Mouse (Mus musculus): Measurements from ENCODE around the gene Prkce.

Gene Prkce

GRCm38 (mm10) chr17:86535096-86535495, 367.5 kb downstream of the Prkce start:
- in situ Hi-C loops (cut with MseI, MboI): loop anchor here in 1 of 2 experiments (10.0 kb wide), 1 partner anchor 270 kb away; no protein-coding TSS in a partner anchor

GRCm38 (mm10) chr17:86535827-86536656, 368.5 kb downstream of the Prkce start:
- in situ Hi-C loops (cut with MseI, MboI): loop anchor here in 1 of 2 experiments (10.0 kb wide), 1 partner anchor 269 kb away; no protein-coding TSS in a partner anchor

GRCm38 (mm10) chr17:86539881-86540430, 372.4 kb downstream of the Prkce start:
- in situ Hi-C loops (cut with MseI, MboI): loop anchor here in 1 of 2 experiments (10.0 kb wide), 1 partner anchor 265 kb away; no protein-coding TSS in a partner anchor

- in situ Hi-C loops (cut with MseI, MboI): no loop called here
Observed at GRCm38 (mm10) chr17:86546529-86546928, 378.9 kb downstream of the Prkce start.

- in situ Hi-C loops (cut with MseI, MboI): no loop called here
Observed at GRCm38 (mm10) chr17:86549128-86549527, 381.5 kb downstream of the Prkce start.

- in situ Hi-C loops (cut with MseI, MboI): no loop called here
Observed at GRCm38 (mm10) chr17:86551561-86551960, 384.0 kb downstream of the Prkce start.

- in situ Hi-C loops (cut with MseI, MboI): no loop called here
Observed at GRCm38 (mm10) chr17:86551995-86552394, 384.4 kb downstream of the Prkce start.

- in situ Hi-C loops (cut with MseI, MboI): no loop called here
Observed at GRCm38 (mm10) chr17:86559206-86559891, 391.8 kb downstream of the Prkce start.

GRCm38 (mm10) chr17:86560499-86560898, 392.9 kb downstream of the Prkce start:
- in situ Hi-C loops (cut with MseI, MboI): no loop called here

GRCm38 (mm10) chr17:86570491-86570890, 402.9 kb downstream of the Prkce start:
- in situ Hi-C loops (cut with MseI, MboI): no loop called here

- in situ Hi-C loops (cut with MseI, MboI): no loop called here
Observed at GRCm38 (mm10) chr17:86571266-86571665, 403.7 kb downstream of the Prkce start.

- in situ Hi-C loops (cut with MseI, MboI): no loop called here
Observed at GRCm38 (mm10) chr17:86572136-86572535, 404.6 kb downstream of the Prkce start.

GRCm38 (mm10) chr17:86572576-86572975, 405.0 kb downstream of the Prkce start:
- in situ Hi-C loops (cut with MseI, MboI): no loop called here

GRCm38 (mm10) chr17:86573596-86574248, 406.1 kb downstream of the Prkce start:
- in situ Hi-C loops (cut with MseI, MboI): no loop called here

GRCm38 (mm10) chr17:86580724-86581123, 413.1 kb downstream of the Prkce start:
- in situ Hi-C loops (cut with MseI, MboI): no loop called here

- in situ Hi-C loops (cut with MseI, MboI): no loop called here
Observed at GRCm38 (mm10) chr17:86582341-86582740, 414.8 kb downstream of the Prkce start.

GRCm38 (mm10) chr17:86586441-86586840, 418.9 kb downstream of the Prkce start:
- in situ Hi-C loops (cut with MseI, MboI): no loop called here

GRCm38 (mm10) chr17:86588704-86589449, 421.3 kb downstream of the Prkce start:
- in situ Hi-C loops (cut with MseI, MboI): no loop called here

- in situ Hi-C loops (cut with MseI, MboI): no loop called here
Observed at GRCm38 (mm10) chr17:86589681-86590080, 422.1 kb downstream of the Prkce start.

- in situ Hi-C loops (cut with MseI, MboI): no loop called here
Observed at GRCm38 (mm10) chr17:86591241-86591640, 423.7 kb downstream of the Prkce start.

GRCm38 (mm10) chr17:86592991-86593586, 425.5 kb downstream of the Prkce start:
- in situ Hi-C loops (cut with MseI, MboI): no loop called here
